Comparison of ENCODE assay signal across 11 mouse cellular contexts in genomic region chr5:122513421-122514126, GRCm38 (mm10). TPM values are rescaled to one million over a fixed set of nuclear protein-coding genes. Genes with fewer than 3 reads are reported as not detected.
DNase-seq lines count a peak whose midpoint lies in the region; ATAC-seq lines count a peak whose summit lies in the region.
"Had no signal": no experiment of that assay in that cellular context is flagged by ENCODE, and none has a peak within 500 bp of the region (broad histone marks: within the 10 kb centered on the region; RNA-seq: fewer than 3 reads in every experiment).

No protein-coding gene starts in this region.

- H3K4me3 ChIP-seq in heart, embryonic 12.5 days: no peak overlapping the region
- H3K4me3 ChIP-seq in hindbrain, embryonic 16.5 days (ENCODE audit: low read length): no peak overlapping the region
- H3K4me3 ChIP-seq in midbrain, embryonic 11.5 days (ENCODE audit: low read depth, low read length): no peak overlapping the region
- H3K4me3 ChIP-seq: erythroblast, embryonic 14.5 days; left cerebral cortex, adult 2 months had no signal

- peak overlapping the region; percentile 40 for H3K4me2 ChIP-seq in heart, embryonic 12.5 days
- 0 out of 2 replicates have a peak overlapping the region, but pooled peaks have one; percentile 18 for H3K4me2 ChIP-seq in hindbrain, embryonic 16.5 days (ENCODE audit: low read length)
- H3K4me2 ChIP-seq in midbrain, embryonic 11.5 days: peak overlapping the region; percentile 23

- no peaks in the 10 kb centered on the region for H3K27me3 ChIP-seq in heart, embryonic 12.5 days (replicated peaks)
- H3K27me3 ChIP-seq in hindbrain, embryonic 16.5 days (replicated peaks; ENCODE audit: control insufficient read depth, insufficient read depth, low read length): no peaks in the 10 kb centered on the region
- no peaks in the 10 kb centered on the region for H3K27me3 ChIP-seq in midbrain, embryonic 11.5 days (ENCODE audit: control insufficient read depth, insufficient read depth, low read length)
- H3K27me3 ChIP-seq: CH12.LX had no signal

- peaks cover 76% of the 10 kb centered on the region for H3K4me1 ChIP-seq in heart, embryonic 12.5 days (replicated peaks)
- H3K4me1 ChIP-seq in hindbrain, embryonic 16.5 days (ENCODE audit: control insufficient read depth, insufficient read depth, low read depth, low read length): peaks cover 7% of the 10 kb centered on the region
- H3K4me1 ChIP-seq in midbrain, embryonic 11.5 days (ENCODE audit: control insufficient read depth, insufficient read depth, low read length): peaks cover 12% of the 10 kb centered on the region

- 40% methylated on average over 22 of the region's 23 CpGs for WGBS in heart, embryonic 12.5 days
- 45% methylated on average over 22 of the region's 23 CpGs for WGBS in hindbrain, embryonic 16.5 days
- 41% methylated on average over 23 of the region's 23 CpGs for WGBS in midbrain, embryonic 11.5 days

- no peak for ATAC-seq in heart, embryonic 12.5 days (ENCODE audit: insufficient number of reproducible peaks, low FRiP score)
- ATAC-seq in hindbrain, embryonic 16.5 days: no peak
- ATAC-seq in midbrain, embryonic 11.5 days (ENCODE audit: low FRiP score): no peak

- no peaks in the 10 kb centered on the region for H3K36me3 ChIP-seq in heart, embryonic 12.5 days
- H3K36me3 ChIP-seq in hindbrain, embryonic 16.5 days (ENCODE audit: control insufficient read depth, insufficient read depth, low read length): no peaks in the 10 kb centered on the region
- peaks cover 2% of the 10 kb centered on the region; the same call in 1 of the 2 replicates for H3K36me3 ChIP-seq in midbrain, embryonic 11.5 days (ENCODE audit: control insufficient read depth, insufficient read depth, low read length)

- no peak for DNase-seq in heart, adult 18-20 months
- DNase-seq in ZHBTc4 (ENCODE audit: low read depth, low spot score): peak; percentile 60
- DNase-seq in midbrain, embryonic 11.5 days (ENCODE audit: low spot score, missing footprints): no peak
- no peak for DNase-seq in cerebellum, adult 18-20 months
- no peak for DNase-seq in B cell, adult 2 months
- no peak for DNase-seq in lung, adult 18-20 months

- peak overlapping the region; percentile 36; the same call in 1 of the 2 replicates for H3K9ac ChIP-seq in heart, embryonic 12.5 days
- no peak overlapping the region for H3K9ac ChIP-seq in hindbrain, embryonic 16.5 days (ENCODE audit: low read depth, low read length)
- H3K9ac ChIP-seq in midbrain, embryonic 11.5 days (ENCODE audit: low read length): peak overlapping the region; percentile 33; the same call in 1 of the 2 replicates

- peak overlapping the region; percentile 8; the same call in 1 of the 2 replicates for H3K27ac ChIP-seq in heart, embryonic 12.5 days (ENCODE audit: poor library complexity, severe bottlenecking)
- H3K27ac ChIP-seq in hindbrain, embryonic 16.5 days (ENCODE audit: low read depth, low read length): no peak overlapping the region
- H3K27ac ChIP-seq in midbrain, embryonic 11.5 days (ENCODE audit: low read depth, low read length): no peak overlapping the region
- H3K27ac ChIP-seq: left cerebral cortex, adult 2 months had no signal

- no peaks in the 10 kb centered on the region for H3K9me3 ChIP-seq in heart, embryonic 12.5 days (replicated peaks)
- no peaks in the 10 kb centered on the region for H3K9me3 ChIP-seq in hindbrain, embryonic 16.5 days (ENCODE audit: control insufficient read depth, low read length)
- H3K9me3 ChIP-seq in midbrain, embryonic 11.5 days (ENCODE audit: control insufficient read depth, low read length): no peaks in the 10 kb centered on the region

RNA-seq across cellular contexts. Expression of gene Atp2a2, which starts 11.5 kb away (rescaled TPM):
- polyA plus RNA-seq in heart, embryonic 12.5 days (2016; fragmentation: Nextera tagmentation; extraction: Ambion mirVana): 414 and 424 TPM in 2 replicates
- total RNA-seq in heart, adult 18-20 months (2021): over 10,000 TPM; 12,284 to 12,648 TPM
- polyA plus RNA-seq in hindbrain, embryonic 16.5 days (2015; fragmentation: Nextera tagmentation; extraction: Ambion mirVana): 47.2 and 50.2 TPM in 2 replicates
- polyA plus RNA-seq in midbrain, embryonic 11.5 days (2014; fragmentation: Nextera tagmentation; extraction: Ambion mirVana): 43.4 and 45.8 TPM in 2 replicates
